Mouse (Mus musculus): ENCODE measurements around the gene Madcam1.
A peak's percentile ranks its signal among the peaks of the same experiment; 100 is the strongest.

Madcam1 gene

GRCm38 (mm10) chr10:79664131-79664665 lies at the start of gene Madcam1:
TSS of gene Madcam1 (plus strand) at chr10:79664559.
- peak; percentile 44 to 60 for DNase-seq (ENCODE audit: low spot score in 2 of 2)

- no peak for DNase-seq (ENCODE audit: low spot score in 2 of 2)
Observed at GRCm38 (mm10) chr10:79615860-79616259, 48.5 kb upstream of the Madcam1 start.

DNA sequence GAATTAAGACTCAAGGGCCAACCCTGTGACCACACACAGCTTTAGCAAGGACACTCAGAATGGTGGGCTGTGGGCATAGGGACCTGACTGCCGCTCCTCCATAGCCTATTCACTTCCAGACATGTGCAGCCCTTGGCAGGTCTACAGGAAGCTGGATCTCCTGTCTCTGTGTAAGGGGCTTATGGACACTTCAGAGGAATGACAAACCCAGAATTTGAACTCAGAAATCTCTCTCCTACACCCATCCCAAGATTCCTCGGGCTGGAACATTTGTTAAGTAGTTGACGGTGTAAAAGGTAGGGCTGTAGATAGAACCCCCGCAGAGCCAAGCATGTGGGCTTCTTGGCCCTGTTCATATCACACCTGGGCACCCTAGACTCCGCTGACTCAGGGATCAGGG lies 48.0 kb upstream of the Madcam1 start:
- no peak for DNase-seq (ENCODE audit: low spot score in 2 of 2)

GRCm38 (mm10) chr10:79623950-79624349 lies 40.4 kb upstream of the Madcam1 start:
- no peak for DNase-seq (ENCODE audit: low spot score in 2 of 2)

GRCm38 (mm10) chr10:79625398-79625797 lies 39.0 kb upstream of the Madcam1 start:
- DNase-seq (ENCODE audit: low spot score in 2 of 2) = no peak

GRCm38 (mm10) chr10:79626156-79626555 lies 38.2 kb upstream of the Madcam1 start:
- no peak for DNase-seq (ENCODE audit: low spot score in 2 of 2)

DNA sequence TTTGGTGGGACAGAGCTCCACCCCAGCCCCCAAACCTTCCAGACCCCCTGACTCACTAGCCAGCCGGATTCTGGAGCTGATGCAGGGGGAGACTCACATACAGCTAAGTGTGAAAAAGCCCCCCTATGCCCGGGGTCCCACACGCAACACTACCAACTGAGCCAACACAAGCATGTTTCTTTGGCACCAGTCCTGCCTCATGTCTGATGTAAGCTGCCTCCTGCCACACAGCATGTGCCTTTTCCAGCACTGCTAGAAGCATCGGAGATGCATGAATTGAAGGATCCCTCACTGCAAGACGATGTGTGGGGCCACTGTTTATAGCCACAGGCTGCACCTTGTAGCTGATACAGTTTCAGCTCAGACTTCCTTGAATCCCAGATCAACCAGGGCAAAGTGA lies 36.0 kb upstream of the Madcam1 start:
- no peak for DNase-seq (ENCODE audit: low spot score in 2 of 2)

GRCm38 (mm10) chr10:79631432-79631831 lies 32.9 kb upstream of the Madcam1 start:
- no peak for DNase-seq (ENCODE audit: low spot score in 2 of 2)

DNA sequence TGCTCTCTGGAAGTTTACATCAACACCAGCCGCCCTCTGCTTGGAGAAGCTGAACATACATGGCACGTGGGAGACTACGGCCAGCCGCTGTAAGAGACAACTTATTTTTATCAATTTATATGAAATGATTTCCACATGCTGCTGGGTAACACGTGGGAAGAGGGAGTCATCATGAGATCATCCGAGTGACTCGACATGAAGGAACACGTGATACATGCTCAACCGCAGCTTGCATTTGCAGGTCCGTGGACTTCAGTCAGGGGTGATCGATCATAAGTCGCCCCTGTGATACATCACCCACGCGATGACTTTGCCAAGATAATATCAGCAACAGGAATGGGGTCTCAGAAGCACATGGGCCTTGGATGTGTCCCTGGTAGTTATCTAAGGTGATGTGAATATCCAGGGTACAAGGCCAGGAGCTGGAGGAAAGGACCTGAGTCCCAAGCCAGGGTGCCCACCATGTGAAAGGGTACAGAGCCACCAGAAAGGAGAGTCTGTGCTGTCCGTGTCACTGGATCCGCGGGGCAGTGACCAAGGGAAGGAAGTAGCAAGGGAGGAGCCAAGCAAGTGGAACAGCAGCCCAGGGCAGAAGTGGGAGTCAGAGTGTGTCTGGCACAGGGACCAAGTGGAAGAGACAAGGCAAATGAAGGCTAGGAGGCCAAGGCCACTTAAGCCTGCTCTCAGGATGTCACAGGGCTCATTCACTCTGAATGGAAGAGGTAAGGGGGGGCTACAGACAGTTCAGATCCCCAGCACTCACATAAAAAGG lies 31.2 kb upstream of the Madcam1 start:
- DNase-seq (ENCODE audit: low spot score in 2 of 2) = no peak

- DNase-seq (ENCODE audit: low spot score in 2 of 2) = no peak
Observed at GRCm38 (mm10) chr10:79636287-79636686, 28.1 kb upstream of the Madcam1 start.

- DNase-seq (ENCODE audit: low spot score in 2 of 2) = no peak
Observed at GRCm38 (mm10) chr10:79637128-79638110, 26.9 kb upstream of the Madcam1 start, which contains the start of gene Shc2. TSS of gene Shc2 (minus strand) at chr10:79637918.

- DNase-seq (ENCODE audit: low spot score in 2 of 2) = no peak
Observed at GRCm38 (mm10) chr10:79638486-79639204, 25.7 kb upstream of the Madcam1 start.

- no peak for DNase-seq (ENCODE audit: low spot score in 2 of 2)
Observed at GRCm38 (mm10) chr10:79645711-79646110, 18.6 kb upstream of the Madcam1 start, which contains the start of gene Odf3l2. TSS of gene Odf3l2 (minus strand) at chr10:79645738.

DNA sequence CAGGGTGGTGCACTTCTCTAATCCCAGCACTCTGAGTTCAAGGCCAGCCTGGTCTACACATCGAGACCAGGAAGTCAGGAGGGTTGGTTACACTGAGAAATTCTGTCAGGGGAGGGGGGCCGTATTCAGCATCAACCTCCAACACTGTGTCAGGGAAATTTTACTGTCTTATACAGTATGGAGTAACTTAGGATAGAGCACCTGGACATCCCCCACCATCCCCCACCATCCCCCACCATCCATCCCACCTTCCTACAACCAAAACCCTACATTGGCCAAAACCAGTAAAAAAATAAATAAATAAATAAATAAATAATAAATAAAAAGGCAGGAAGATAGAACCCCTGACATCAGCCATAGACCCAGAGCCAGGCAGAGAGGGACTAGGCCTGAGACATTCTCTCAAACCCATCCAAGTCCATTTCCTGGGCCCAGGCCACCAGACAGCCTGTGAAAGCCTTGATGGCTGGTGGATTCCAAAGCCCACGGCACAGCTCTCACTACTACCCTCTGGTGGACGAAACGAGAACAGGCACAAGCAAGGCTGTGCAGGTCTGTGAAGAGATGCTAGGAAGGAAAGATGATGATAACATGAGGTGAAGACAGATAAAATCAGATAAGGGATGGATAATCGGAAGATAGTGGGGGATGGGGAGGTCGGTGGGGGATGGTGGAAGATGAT lies 15.1 kb upstream of the Madcam1 start:
- peak in 1 of 2 experiments; percentile 43 for DNase-seq (ENCODE audit: low spot score in 2 of 2)

- DNase-seq (ENCODE audit: low spot score in 2 of 2) = no peak
Observed at GRCm38 (mm10) chr10:79652789-79653188, 11.6 kb upstream of the Madcam1 start.

GRCm38 (mm10) chr10:79654946-79655395 lies 9.4 kb upstream of the Madcam1 start:
- DNase-seq (ENCODE audit: low spot score in 2 of 2) = no peak

GRCm38 (mm10) chr10:79658829-79659228 lies 5.5 kb upstream of the Madcam1 start:
- DNase-seq (ENCODE audit: low spot score in 2 of 2) = no peak

DNA sequence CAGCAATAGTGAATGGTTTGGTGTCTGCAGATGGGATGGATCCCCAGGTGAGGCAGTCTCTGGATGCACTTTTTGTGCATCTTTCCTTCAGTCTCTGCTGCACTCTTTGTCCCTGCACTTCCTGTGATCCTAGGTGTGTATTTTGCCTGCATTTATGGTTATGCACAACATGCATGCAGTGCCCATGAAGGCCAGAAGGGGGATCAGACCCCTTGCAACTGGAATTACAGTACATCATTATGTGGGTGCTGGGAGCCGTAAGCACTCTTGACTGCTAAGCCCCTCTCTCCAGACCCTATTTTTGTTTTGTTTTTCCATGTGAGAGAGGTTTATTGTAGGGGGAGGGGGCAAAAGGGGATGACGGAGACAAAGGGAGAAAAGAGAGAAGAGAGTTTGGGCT lies 4.1 kb upstream of the Madcam1 start:
- DNase-seq (ENCODE audit: low spot score in 2 of 2) = no peak

GRCm38 (mm10) chr10:79661861-79662260 lies 2.5 kb upstream of the Madcam1 start:
- no peak for DNase-seq (ENCODE audit: low spot score in 2 of 2)

- no peak for DNase-seq (ENCODE audit: low spot score in 2 of 2)
Observed at GRCm38 (mm10) chr10:79665051-79665450, 692 bp downstream of the Madcam1 start.

GRCm38 (mm10) chr10:79666493-79666892 lies 2.1 kb downstream of the Madcam1 start:
- DNase-seq (ENCODE audit: low spot score in 2 of 2) = no peak

Data from spleen, postnatal 36 days (tissue).